Mouse (Mus musculus): ENCODE results near the gene Lnx1.

DNA sequence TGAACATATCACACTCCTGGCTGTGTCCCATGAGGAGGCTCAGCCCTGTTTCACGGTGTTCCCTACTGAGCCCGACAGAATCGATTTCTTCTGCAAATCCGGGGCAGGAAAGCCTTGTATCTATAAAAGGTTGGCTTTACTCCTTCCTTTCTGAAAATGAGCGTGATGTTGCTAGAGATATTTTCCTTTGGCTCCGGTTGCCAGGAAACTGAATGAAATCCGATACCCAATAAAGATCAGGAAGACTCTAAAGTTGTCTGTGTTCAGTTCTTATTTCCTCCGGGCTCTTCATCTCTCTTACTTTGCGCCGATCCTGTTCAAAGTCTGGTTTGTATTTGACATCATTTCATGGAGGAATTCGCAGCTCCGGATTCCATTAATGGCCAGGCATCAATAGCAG is 36.7 kb upstream of the Lnx1 start:
- TF ChIP-seq POLR2A (IDR thresholded peaks at IDR 0.05; ENCODE audit: insufficient read length, low read depth) (no peak), MYOD1 (IDR thresholded peaks at IDR 0.05; ENCODE audit: control insufficient read depth in 1 of 3, insufficient read length in 2 of 3, low read depth in 2 of 3) (no peak), TCF3 (IDR thresholded peaks at IDR 0.05; ENCODE audit: insufficient read length, low read depth) (no peak)

Data from myocyte (in vitro differentiated cells).